Mouse (Mus musculus) monocyte, adult 2 months (primary cell): ENCODE results near the gene Rsc1a1.

Experiments
- DNase-seq, 2 experiments: peaks; one replicate each; pipeline ENCODE4 v3.0.0; 2022; ENCODE audit warnings: low spot score in 2 of 2, low read depth in 1 of 2

The Rsc1a1 gene

DNA sequence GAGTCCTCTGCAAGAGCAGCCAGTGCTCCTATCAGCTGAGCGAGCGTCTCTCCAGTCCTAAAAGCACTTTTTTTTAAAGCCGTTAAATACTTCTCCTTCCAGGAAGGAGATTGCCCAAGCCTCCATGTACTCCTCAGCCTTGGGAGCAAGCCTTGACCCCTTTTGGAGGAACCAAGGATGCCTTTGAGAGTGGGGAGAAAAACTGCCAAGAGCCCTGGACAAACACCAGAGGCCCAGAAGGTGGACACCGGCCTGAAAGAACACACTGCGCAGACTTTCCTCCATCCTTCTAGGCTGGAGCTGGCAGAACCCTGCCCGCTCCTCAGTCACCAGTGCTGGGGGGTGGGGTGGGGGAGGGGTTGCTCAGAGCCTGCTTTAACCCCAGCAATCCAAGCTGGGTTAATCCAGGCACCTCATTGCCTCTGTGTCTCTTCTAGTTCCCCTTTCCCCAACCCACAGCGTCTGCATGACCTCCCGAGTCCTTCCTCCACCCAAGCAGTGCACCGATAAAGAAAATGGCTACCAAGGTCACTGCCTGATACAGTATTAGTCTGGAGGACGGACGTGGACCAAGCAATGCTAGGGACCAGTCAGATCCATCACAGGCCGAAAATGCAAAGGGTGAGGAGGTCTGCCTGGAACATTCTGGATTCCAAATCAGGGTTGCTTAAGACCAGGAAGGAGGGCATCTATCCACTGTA lies 29.3 kb downstream of the Rsc1a1 start:
- peak in 1 of 2 experiments; percentile 43 for DNase-seq

DNA sequence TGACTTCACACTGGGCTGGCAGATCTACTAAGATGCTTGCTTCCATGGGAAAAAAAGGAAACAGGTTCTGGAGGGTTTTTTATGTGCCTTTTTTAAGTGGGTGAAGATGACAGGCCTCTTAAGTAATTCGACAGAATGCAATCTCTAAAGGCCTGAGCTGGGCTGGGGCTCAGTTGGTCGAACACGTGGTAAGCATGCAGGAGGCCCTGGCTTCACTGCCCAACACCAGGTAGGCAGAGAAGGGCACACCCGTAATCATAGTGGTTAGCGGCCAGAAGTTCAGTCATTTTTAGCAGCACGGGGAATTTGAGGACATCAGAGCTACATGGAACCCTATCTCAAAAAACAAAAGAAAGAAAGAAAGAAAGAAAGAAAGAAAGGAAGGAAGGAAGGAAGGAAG lies 30.9 kb downstream of the Rsc1a1 start:
- DNase-seq, result no peak

DNA sequence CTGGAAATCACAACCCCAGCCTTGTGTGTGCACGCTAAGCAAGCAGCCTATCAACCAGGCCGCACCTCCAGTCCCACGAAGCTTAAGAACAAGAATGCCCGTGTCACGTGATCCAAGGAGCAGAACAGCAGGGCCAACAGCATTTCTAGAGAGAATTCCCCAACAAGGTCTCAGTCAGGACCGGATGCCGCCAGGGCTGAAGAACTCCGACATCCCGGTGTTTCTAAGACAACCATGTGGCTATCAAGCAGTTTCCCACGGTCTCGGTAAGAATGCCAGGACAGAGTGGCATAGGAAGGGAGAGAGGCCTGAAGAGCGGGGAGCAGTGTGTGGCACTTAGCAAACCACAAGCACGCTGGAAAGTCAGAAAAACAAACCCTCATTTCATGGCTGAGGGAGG lies 31.6 kb downstream of the Rsc1a1 start:
- DNase-seq, result no peak

DNA sequence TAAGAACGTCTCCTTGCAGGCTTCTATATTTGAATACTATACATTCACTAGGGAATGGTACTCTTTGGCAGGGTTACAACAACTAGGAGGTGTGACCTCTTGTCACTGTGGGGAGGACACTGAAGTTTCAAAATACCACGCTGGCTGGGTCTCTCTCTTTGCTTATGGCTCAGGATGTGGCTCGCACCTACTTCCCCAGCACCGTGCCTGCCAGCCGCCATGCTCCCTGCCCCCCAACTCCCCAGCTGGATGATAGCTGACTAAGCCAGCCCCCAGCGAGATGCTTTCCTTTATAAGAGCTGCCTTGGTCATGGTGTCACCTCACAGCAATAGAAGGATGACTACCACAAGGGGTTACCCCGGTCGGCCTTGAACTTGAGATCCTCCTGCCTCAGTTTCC lies 32.4 kb downstream of the Rsc1a1 start:
- DNase-seq, result no peak

DNA sequence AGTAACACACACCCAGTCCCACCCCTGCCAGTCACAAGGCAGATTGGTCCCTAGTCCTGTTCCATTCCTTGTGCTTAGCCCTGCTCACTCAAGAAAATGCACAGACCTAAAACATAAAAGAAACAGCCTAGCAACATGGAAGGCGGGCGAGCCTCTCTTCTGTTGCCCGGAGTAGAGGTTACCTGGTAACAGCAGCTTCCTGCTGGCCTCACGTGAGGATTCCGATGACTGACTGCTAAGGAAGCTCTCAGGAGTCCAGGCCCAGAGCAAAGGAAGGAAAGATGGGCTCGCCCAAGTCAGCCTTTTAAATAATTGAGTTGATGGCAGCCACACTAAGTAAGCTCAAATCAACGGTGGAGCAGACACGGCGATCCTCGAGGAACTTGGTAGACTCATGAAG lies 33.5 kb downstream of the Rsc1a1 start:
- no peak for DNase-seq

DNA sequence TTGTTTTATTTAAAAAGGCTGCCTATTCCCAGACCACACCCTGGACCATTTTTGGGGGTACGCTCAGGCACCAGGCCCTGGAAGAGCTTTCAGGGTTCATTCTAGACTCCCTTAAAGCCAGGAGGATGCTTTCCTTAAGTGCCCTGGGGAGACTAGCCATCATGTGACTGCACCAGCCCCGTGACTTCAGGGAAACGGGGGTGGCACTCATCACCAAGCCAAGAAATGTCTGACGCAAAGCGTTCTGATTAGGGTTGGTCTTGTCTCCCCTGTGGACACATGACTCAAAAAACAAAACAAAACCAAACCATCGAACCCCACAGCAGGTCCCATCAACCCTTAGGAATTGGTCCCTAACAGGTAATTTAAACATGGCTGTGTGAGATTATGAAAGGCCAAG lies 34.1 kb downstream of the Rsc1a1 start:
- DNase-seq, result no peak

DNA sequence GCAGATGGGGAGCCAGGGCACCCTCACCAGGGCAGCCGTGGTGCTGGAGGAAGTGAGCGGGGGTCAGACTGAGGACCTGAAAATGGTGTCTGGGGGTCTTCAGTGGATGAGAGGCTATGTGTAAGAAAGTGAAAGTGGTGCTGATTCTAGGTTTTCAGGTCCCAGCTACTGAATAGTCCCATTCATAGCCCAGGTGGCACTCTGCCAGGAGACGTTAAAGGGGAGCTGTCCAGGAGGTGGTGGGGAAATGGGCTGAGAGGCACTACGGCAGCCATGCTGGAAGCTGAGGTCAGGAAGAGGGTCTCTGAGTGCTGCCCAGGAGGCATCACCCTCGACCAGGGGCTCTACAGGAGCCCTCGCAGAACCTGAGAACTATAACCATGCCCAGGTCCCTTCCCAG lies 36.2 kb downstream of the Rsc1a1 start:
- no peak for DNase-seq

DNA sequence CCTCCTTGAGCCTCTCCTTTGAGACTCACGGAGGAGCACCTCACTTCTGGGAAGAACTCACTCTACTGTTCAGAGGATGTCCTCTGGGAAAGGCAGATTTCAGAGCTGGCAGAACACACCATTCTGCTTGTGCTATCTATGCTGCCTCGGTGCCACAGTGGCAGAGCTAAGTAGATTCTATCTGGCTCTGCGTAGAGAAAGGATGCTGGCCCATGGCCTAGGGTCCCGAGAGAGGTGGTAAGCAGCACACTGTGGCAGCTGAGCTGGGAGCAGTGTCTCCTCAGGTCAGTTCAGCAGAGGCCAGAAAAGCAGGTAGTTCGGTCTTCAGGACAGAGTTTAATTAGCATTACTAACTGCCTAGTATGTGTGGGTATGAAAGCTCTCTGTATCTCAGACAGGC lies 37.1 kb downstream of the Rsc1a1 start:
- no peak for DNase-seq

DNA sequence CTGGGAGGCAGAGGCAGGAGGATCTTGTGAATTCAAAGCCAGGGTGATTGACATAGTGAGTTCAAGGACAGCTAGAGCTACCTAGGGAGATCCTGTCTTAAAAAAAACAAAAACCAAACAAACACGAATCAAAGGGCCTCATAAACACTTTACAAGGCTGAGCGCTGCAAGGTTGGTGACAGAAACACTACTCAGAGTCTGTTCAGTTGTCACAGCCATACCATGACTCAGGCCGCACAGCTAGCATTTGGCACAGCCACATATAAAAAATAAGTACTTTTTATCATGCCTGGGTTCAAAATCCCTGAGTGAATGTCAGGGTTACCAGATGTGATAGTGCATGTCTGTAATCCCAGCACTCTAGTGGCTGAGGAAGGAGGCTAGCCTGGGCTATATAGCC lies 38.2 kb downstream of the Rsc1a1 start:
- no peak for DNase-seq

DNA sequence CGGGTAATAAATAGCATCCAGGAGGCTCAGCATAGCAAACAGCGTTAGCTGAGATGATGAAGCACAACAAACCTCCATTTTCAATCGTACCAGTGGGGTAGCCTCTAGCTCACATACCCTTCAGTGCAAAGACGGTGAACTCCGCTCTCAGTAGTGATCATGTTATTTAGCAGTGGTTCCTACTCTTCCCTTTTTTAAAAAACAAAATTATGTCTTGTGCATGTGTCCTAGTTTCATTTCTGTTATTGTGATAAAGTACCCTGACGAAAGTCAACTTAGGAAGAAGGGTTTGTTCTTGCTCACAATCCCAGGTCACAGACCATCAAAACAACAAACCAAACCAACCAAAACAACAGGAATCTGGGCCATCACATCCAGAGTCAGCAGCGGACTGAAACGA lies 39.4 kb downstream of the Rsc1a1 start:
- DNase-seq, result no peak

DNA sequence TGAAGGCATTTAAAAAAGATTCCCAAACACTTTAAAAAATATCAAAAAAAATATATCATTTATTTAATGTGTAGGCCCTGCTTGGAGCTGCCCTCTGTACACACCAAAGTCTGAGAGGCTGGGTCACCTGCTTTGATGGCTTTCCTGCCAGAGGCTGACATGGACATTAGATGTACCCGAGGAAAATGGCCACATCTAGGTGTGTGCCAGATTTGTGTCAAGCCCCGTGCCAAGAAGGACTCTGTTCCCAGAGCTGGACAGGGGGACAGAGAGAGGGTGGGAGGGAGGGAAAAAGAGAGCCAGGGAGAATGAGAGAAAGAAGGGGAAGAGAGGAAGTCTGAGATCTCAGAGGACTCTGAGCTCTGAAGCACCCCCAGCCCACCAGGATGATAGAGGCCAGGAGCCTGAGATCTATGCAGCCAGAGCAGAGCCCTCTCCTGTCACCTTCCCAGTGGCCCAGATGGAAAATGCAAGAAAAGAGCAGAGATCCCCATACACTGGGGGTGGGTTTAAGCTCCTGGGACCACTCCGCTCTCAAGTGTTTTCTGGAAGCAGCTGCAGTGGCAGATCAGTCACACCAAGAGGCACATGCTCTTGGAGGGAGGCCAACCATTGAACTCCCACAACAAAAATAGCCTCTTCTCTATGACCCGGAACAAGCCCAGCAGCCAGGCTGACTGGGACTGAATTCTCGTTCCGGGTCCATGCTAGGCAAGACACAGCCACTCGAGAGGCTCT lies 42.1 kb downstream of the Rsc1a1 start:
- no peak for DNase-seq

DNA sequence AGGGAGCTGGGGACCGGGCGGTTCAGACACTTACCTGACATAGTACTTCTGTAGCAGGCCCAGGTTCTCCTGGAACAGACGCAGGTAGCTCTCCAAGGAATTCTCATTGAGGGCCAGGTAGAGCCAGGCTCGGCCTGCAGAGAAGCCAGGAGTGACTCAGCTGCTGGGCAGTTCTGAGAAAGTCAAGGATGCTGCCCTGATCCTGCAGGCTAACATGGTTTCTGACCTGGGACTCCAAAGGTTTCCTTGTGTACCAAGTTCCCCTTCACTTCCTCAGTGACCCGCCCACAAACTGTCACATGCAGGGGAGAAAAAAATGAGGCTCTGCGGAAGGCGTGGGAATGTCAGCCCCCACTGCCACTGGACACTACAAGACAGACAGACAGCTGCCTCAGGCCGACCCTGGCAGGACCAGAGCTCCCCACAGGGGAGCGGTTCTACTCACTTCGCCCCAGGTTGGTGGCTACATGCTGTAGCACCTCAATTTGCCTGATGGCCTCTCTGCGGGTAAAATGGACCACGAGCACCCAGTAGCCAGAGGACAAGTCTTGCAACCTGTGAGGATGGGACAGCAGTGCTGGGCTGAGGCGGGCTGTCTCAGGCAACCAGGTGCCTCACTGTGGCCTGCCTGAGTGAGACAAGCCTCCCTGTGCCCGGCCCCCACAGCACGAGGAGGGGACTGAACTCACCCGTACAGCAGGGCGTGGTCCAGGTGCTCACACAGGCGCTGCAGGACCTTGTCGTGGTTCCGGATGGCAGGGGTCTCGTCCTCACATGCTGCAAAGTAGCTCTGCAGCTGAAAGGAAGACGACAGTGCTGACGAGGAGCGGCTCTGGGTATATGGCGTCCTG lies 43.2 kb downstream of the Rsc1a1 start:
- DNase-seq, result no peak

DNA sequence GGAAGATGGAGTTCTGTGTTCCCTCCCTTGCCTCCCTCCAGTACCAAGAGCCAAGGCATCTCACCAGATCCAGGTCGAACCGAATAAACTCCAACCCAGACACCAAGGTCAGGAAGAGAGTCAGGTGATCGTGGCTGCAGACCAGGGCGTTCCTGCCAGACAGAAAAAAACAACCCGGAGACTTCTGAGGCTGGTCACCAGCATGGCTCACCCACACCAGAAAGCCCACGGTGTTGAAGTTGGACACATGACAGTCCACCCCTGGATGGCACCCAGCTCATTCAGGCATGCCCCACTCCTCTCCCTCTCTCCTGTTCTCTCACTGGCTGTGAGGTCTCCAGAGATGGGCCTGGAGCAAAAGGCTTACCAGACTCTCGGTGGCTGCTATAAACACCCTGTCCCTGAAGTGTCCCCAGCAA lies 44.0 kb downstream of the Rsc1a1 start:
- DNase-seq, result no peak

DNA sequence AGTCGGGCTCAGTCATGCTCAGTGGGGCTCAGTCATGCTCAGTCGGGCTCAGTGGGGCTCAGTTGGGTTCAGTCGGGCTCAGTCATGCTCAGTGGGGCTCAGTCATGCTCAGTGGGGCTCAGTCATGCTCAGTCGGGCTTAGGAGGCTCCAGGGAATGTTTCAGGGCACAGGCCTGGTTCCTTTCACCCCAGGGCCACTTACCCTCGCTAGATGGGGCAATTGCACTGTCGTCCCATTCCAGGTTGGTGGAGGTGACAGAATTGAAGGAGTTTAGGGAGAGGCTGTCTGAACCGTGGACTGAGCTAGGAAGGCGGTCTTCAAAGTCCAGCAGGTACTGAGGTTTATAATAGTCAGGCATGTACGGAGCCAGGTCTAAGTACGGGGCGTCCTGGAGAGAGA lies 45.9 kb downstream of the Rsc1a1 start:
- no peak for DNase-seq

DNA sequence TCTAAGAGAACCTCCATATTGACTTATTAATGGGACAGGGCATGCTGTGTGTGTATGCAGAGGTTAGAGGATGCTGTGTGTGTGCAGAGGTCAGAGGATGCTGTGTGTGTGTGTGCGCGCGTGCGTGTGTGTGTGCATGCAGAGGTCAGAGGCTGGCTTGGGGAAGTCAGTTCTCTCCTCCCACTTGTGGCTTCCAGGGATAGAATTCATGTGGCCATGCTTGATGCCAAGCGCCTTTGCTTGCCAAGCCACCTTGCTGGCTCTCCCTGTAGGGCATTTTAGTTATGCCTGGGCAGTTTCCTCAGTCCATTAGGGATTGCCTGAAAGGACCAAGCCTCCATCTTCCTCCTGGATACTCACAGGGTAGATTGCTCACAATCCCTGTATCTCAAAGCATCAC lies 48.7 kb downstream of the Rsc1a1 start:
- no peak for DNase-seq

DNA sequence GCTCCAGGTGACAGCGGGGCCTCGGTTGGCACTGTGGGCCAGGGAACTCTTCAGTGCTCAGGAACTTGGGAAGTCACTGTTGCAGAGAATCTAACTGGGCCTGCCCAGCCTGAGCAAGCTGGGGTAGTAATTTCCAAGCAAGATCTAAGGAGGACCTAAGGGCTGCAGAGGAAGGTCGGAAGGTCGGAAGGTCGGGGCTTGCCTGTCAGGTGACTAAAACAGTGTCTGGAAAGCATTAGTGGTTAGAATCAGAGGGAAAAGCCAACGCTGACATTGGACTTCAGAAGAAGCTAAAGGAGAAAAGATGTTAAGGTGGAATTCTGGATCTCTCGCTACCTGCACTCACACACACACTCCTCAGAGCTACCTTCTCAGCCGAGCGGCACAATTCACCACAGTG lies 49.4 kb downstream of the Rsc1a1 start:
- DNase-seq, result no peak
